Mouse (Mus musculus) heart, adult 2 months (tissue): Measurements from ENCODE around the gene Mien1.

Source experiments
- CTCF ChIP-seq: fragments of 200-600 bp; IDR thresholded peaks from 2 replicates; pipeline ENCODE4 v1.8.1; 2022; ENCODE audit warnings: antibody characterized with exemption, mild to moderate bottlenecking, moderate library complexity
- EP300 ChIP-seq: fragments of 200-500 bp; IDR thresholded peaks from 2 replicates; pipeline ENCODE4 v1.6.1; 2011; ENCODE audit warnings: low read depth, low read length, control low read depth; ENCODE audit not compliant: insufficient read depth
- POLR2A ChIP-seq: fragments of 200-500 bp; IDR thresholded peaks from 2 replicates; pipeline ENCODE4 v1.6.1; 2011; ENCODE audit warnings: mild to moderate bottlenecking, low read depth, low read length, control low read depth; ENCODE audit not compliant: insufficient read depth

GRCm38 (mm10) chr11:98397946-98398345 lies 40.8 kb downstream of the Mien1 start:
- no peak for TF ChIP-seq POLR2A
- TF ChIP-seq CTCF = no peak
- no peak for TF ChIP-seq EP300
